Mouse (Mus musculus) C3H10T1/2 (cell line): ENCODE measurements around the gene Rflna. TPM values are rescaled to one million over a fixed set of nuclear protein-coding genes. Genes with fewer than 3 reads are reported as not detected.

Experiments used
- polyA plus RNA-seq, 2 experiments: library from polyadenylated mRNA; unstranded; fragments of >200 nt; fragmentation: generic; extraction: Trizol; gene quantifications; one replicate each; pipeline ENCODE4 v1.2.1; 2012; ENCODE audit warnings: missing spikeins in 2 of 2

Gene Rflna
- polyA plus RNA-seq: under 1 TPM in 1 of 2 experiments, not detected in 1; 0.12 TPM

DNA sequence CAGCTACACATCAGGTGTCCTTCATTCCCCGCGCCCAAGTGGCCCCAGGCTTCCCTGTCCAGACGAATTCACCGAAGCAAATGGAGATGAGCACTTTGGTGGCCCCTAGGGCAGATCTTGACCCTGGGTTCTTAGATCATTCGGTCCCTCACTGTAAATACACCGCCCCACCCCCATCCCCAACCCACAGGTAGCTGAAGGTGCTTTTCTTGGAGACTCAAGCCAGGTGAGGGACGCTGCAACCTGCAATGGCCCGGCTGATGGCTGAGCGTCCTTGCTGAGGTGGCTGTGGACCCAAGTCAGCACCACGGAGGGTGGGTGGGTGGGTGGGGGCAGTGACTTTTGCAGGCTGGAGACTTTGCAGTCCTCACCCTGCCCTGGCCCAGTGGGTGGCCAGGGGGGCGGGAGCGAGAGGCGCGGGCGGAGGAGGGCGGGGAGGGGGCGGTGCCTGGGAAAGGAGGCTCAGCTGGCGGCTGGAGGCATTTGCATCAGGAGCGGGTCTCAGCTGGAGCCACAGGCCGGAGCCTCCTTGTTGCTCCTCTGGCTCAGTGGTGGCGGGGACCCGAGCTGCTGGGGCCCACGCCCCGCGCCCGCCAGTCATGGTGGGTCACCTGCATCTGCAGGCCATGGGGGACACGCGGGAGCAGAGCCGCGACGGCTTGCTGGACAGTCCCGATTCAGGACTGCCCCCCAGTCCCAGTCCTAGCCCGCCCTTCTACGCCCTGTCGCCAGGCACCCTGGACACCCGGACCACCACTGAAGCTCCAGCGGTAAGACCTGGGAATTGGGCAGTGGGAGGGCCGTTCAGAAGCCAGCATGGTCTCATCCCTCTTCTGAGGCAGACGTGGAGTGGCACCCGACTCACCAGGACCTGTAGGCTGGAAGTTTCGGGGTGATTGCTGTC lies at the start of gene Rflna:
Rflna (plus strand) TSS at position 253 of the 904 bp plus-strand sequence.

Other genes with a start within 250 kb of the Rflna start
- 1 to 10 TPM; 8.8 to 9.8 TPM for gene Ccdc92, start 140.8 kb upstream of the Rflna start, polyA plus RNA-seq
- 10 to 100 TPM in 1 of 2 experiments, 1 to 10 TPM in 1; 1.2 to 19.2 TPM for gene Zfp664, start 140.5 kb upstream of the Rflna start, polyA plus RNA-seq
- gene Ncor2, start 176.0 kb downstream of the Rflna start, polyA plus RNA-seq: 10 to 100 TPM; 26.2 to 99.3 TPM